Mouse (Mus musculus): ENCODE results near the gene Otx2. TPM values are rescaled to one million over a fixed set of nuclear protein-coding genes. Genes with fewer than 3 reads are reported as not detected.

The Otx2 gene
- total RNA-seq, 2 experiments from 2014 or later, result 0.32 to 0.97 TPM

- DNase-seq (ENCODE audit: low spot score in 2 of 2), result no peak
- no peak overlapping the region for H3K4me3 ChIP-seq
- H3K27ac ChIP-seq, result no peak overlapping the region
- TF ChIP-seq CTCF (conservative IDR thresholded peaks at IDR 0.05), result no peak
Observed at GRCm38 (mm10) chr14:48665816-48666661, 7.6 kb downstream of the Otx2 start.

DNA sequence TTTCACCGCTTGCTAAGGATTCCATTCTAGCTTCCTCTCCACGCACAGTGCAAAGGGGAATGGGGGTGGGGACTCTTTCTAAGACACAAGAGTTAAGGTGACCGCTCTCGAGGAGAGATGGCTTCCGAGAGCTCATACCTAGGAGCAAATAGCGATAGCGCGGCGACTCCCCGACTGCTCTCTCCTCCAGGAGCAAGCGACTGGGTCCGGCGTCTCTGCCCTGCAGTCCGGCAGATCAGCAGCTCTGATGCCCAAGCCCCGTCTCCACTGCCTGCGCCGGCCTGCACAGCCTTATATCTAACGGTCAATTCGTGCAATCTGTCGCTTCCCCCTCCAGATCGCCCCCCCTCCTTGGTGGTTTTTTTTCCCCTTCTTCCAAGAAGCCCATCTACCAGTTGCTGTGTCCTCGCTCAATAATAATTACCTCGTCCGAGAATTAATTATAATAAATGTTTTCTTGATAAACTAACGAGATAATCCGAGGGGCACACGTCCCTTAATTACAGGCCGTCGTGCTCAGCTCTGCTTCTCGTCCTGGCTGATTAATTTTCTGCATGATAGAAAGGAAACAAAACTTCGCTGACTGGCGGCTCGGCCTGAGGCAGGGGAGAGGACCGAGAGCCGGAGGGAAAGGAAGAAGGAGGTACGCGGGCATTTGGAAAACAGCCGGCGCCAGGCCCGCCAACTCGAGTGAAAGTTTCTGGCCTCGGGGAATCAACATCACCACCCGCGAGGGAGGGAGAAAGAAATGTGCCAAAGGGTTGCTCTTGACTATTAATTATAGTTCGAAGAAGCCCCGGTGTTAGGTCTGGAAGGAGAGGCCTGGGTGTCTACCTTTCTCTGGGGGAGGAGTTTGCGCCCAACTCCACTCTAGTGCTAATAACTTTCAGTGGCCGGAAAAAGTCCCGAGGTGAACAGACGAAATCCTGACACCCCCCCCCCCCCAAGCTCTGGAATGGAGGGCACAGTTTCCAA lies 8.5 kb downstream of the Otx2 start:
- Histone ChIP-seq H3K4me3 (no peak overlapping the region), H3K27ac (no peak overlapping the region)
- no peak for TF ChIP-seq CTCF (conservative IDR thresholded peaks at IDR 0.05)
- DNase-seq (ENCODE audit: low spot score in 2 of 2), result no peak

- no peak overlapping the region for H3K27ac ChIP-seq
- H3K4me3 ChIP-seq, result no peak overlapping the region
- DNase-seq (ENCODE audit: low spot score in 2 of 2), result no peak
- TF ChIP-seq CTCF (conservative IDR thresholded peaks at IDR 0.05), result no peak
Observed at GRCm38 (mm10) chr14:48664001-48664810, 9.4 kb downstream of the Otx2 start.

DNA sequence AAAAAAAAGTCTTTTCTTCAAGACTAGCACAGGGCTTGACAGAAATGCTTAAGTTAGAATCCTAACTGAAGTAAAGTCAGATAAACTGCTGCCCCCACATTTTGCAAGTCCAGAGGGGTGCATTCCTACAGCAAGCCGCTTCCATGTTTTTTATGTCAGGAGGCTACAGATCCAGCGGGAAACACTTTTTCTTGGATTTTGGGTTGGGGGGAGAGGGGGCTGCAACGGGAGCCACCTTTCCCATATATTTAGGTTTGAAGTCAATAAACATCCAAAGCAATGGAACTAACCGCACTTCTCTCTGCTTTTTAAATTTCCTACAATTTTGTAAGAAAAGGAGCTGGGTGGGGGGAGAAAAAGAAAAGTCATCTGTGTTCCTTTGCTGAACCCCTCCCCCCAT lies 10.1 kb downstream of the Otx2 start:
- no peak overlapping the region for H3K27ac ChIP-seq

DNA sequence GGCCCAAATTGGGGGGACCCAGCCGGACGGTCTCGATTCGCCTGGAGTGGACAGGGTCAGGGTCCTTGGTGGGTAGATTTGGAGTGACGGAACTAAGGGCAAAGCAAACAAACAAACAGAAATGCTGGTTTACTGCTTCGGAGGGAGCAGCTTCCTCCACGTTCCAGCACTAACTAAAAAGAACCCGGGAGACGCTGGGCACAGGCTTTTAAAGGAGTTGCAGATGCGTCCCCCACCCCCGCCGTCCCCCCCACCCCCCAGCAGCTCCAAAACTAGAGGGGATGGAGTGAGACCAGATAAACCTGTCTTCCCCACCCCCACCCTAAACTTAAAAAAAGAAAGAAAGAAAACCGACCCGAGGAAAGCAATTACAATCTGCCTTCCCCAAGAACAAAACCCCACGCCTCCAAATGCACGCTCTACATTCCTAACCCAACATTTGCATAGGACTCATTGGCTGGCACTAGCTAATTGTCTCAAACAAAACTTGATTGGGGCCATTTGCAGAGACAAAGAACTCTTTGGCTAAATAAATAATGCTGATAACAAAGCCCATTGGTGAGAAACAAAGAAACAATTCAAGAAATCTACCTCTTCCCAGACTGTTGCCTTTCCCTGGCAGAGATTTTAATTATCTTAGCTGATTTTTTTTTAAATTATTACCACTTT lies 10.9 kb downstream of the Otx2 start:
- Histone ChIP-seq H3K27ac (no peak overlapping the region), H3K4me3 (no peak overlapping the region)
- DNase-seq (ENCODE audit: low spot score in 2 of 2), result no peak
- no peak for TF ChIP-seq CTCF (conservative IDR thresholded peaks at IDR 0.05)

More for the DNA sequence above, 10.1 kb downstream of the Otx2 start:
- no peak for TF ChIP-seq CTCF (conservative IDR thresholded peaks at IDR 0.05)
- no peak for DNase-seq (ENCODE audit: low spot score in 2 of 2)
- H3K4me3 ChIP-seq, result no peak overlapping the region

- Histone ChIP-seq H3K4me3 (no peak overlapping the region), H3K27ac (no peak overlapping the region)
- no peak for TF ChIP-seq CTCF (conservative IDR thresholded peaks at IDR 0.05)
- no peak for DNase-seq (ENCODE audit: low spot score in 2 of 2)
Observed at GRCm38 (mm10) chr14:48661646-48662567, 11.7 kb downstream of the Otx2 start.

- Histone ChIP-seq H3K4me3 (no peak overlapping the region), H3K27ac (no peak overlapping the region)
- TF ChIP-seq CTCF (conservative IDR thresholded peaks at IDR 0.05), result no peak
- no peak for DNase-seq (ENCODE audit: low spot score in 2 of 2)
Observed at GRCm38 (mm10) chr14:48661151-48661550, 12.5 kb downstream of the Otx2 start.

GRCm38 (mm10) chr14:48660593-48660992 lies 13.0 kb downstream of the Otx2 start:
- no peak overlapping the region for H3K4me3 ChIP-seq
- no peak for DNase-seq (ENCODE audit: low spot score in 2 of 2)
- H3K27ac ChIP-seq, result no peak overlapping the region
- TF ChIP-seq CTCF (conservative IDR thresholded peaks at IDR 0.05), result no peak

DNA sequence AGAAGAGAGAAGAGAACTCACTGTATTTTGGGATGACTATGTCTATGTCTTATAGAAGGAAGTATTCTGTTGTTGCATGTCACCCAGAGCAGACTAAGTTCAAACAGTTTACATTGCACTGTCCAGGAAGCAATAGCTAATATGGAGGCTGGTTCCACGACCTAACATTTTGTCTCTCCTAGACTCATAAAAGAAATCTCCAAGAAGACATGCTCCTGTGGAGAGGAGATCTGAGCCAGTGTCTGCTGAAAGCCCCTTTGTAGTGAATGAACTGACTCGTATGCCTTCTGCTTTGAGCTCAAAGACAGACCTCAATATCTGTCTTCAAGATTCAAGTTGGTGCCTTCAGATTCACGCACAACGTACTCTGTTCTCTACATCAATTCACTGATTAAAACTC lies 14.0 kb downstream of the Otx2 start:
- TF ChIP-seq CTCF (conservative IDR thresholded peaks at IDR 0.05), result no peak
- H3K27ac ChIP-seq, result no peak overlapping the region
- no peak overlapping the region for H3K4me3 ChIP-seq
- no peak for DNase-seq (ENCODE audit: low spot score in 2 of 2)

- TF ChIP-seq CTCF (conservative IDR thresholded peaks at IDR 0.05), result no peak
- no peak for DNase-seq (ENCODE audit: low spot score in 2 of 2)
- no peak overlapping the region for H3K27ac ChIP-seq
- H3K4me3 ChIP-seq, result no peak overlapping the region
Observed at GRCm38 (mm10) chr14:48657241-48657640, 16.4 kb downstream of the Otx2 start.

DNA sequence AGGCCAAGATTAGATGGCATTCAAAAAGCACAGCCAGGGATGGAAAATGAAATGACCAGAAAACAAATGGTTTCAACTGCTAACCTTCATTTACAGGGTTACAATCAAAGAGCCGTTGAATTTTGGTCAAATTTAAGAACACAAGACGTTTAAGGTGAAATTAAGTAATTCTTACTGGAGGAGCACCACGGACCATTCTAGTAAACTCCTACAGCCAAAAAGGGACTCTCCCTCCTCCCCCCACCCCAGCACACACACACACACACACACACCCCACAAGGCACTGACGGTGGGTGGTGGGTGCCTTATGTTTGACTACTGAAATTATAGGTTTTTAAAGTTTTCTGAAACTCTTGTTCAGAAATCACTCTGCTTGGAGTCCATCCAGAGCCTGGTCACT lies 16.9 kb downstream of the Otx2 start:
- no peak for TF ChIP-seq CTCF (conservative IDR thresholded peaks at IDR 0.05)
- Histone ChIP-seq H3K27ac (no peak overlapping the region), H3K4me3 (no peak overlapping the region)
- DNase-seq (ENCODE audit: low spot score in 2 of 2), result no peak

All from layer of hippocampus, adult 2 months (tissue).